Mouse (Mus musculus) midbrain, embryonic 11.5 days (tissue): Measurements from ENCODE around the gene Zfp365. TPM values are rescaled to one million over a fixed set of nuclear protein-coding genes. Genes with fewer than 3 reads are reported as not detected.

Experiments
- ATAC-seq: fragments of 200-750 bp; cut with Nextera tagmentation; 2 replicates; pipeline ENCODE4 v1.8.0; 2017; ENCODE audit warnings: moderate TSS enrichment, moderate library complexity; ENCODE audit not compliant: low FRiP score
- DNase-seq: peaks from one replicate; pipeline ENCODE4 v3.0.0; 2015; ENCODE audit warnings: low spot score; ENCODE audit errors: missing footprints
- H3K27ac ChIP-seq: fragments of 300-500 bp; sonication (generic); 2 replicates; pipeline ENCODE4 v1.5.1; 2014; ENCODE audit warnings: low read depth, low read length
- H3K27me3 ChIP-seq: fragments of 300-500 bp; sonication (generic); 2 replicates; pipeline ENCODE4 v1.6.1; 2014; ENCODE audit warnings: mild to moderate bottlenecking, low read length, moderate library complexity, mixed read lengths; ENCODE audit not compliant: control insufficient read depth, insufficient read depth
- H3K36me3 ChIP-seq: fragments of 300-500 bp; sonication (generic); 2 replicates; pipeline ENCODE4 v1.6.1; 2014; ENCODE audit warnings: mild to moderate bottlenecking, low read length, moderate library complexity, mixed read lengths; ENCODE audit not compliant: control insufficient read depth, insufficient read depth
- H3K4me1 ChIP-seq: fragments of 300-500 bp; sonication (generic); 2 replicates; pipeline ENCODE4 v1.6.1; 2014; ENCODE audit warnings: low read length; ENCODE audit not compliant: control insufficient read depth, insufficient read depth
- H3K4me2 ChIP-seq: fragments of 300-500 bp; sonication (generic); 2 replicates; pipeline ENCODE4 v1.6.1; 2014; ENCODE audit warnings: mild to moderate bottlenecking, moderate library complexity
- H3K4me3 ChIP-seq: fragments of 300-500 bp; sonication (generic); 2 replicates; pipeline ENCODE4 v1.5.1; 2014; ENCODE audit warnings: low read depth, low read length
- H3K9ac ChIP-seq: fragments of 300-500 bp; sonication (generic); 2 replicates; pipeline ENCODE4 v1.6.1; 2014; ENCODE audit warnings: low read length
- H3K9me3 ChIP-seq: fragments of 300-500 bp; sonication (generic); 2 replicates; pipeline ENCODE4 v1.6.1; 2016; ENCODE audit warnings: low read length; ENCODE audit not compliant: control insufficient read depth
- WGBS: fragments of 180-500 bp; shearing (Covaris S2); extraction: QIAGEN DNeasy Blood & Tissue Kit; methylation state at CpG from one replicate; pipeline ENCODE4 v1.1.7; 2014; 5-methylcytosine and 5-hydroxymethylcytosine counted together
- polyA plus RNA-seq: library from polyadenylated mRNA; unstranded; fragments of >200 nt; fragmentation: Nextera tagmentation; extraction: Ambion mirVana; gene quantifications from 2 replicates; pipeline ENCODE4 v1.2.1, GENCODE M21; 2014

The Zfp365 gene
- polyA plus RNA-seq: 1.8 and 2.1 TPM in 2 replicates

- WGBS: 0% methylated on average over 43 of the region's 43 CpGs
- peak within 1 kb of the TSS; percentile 68 for H3K4me2 ChIP-seq
- H3K4me3 ChIP-seq: peak within 1 kb of the TSS; percentile 45
- H3K27me3 ChIP-seq: peaks cover 36% of the 10 kb centered on the region
- H3K9me3 ChIP-seq: peaks cover 2% of the 10 kb centered on the region; the same call in 1 of the 2 replicates
- H3K9ac ChIP-seq: peak within 1 kb of the TSS; percentile 50
- ATAC-seq (peak; percentile 93), DNase-seq (peak; percentile 92)
- H3K4me1 ChIP-seq: no peaks in the 10 kb centered on the region; the same call in 1 of the 2 replicates
- no peak within 1 kb of the TSS for H3K27ac ChIP-seq
- no peaks in the 10 kb centered on the region for H3K36me3 ChIP-seq
Observed at GRCm38 (mm10) chr10:67912337-67912776, at the start of gene Zfp365. Zfp365 (minus strand) TSS chr10:67912662.

GRCm38 (mm10) chr10:67959982-67960381 is 47.5 kb upstream of the Zfp365 start:
- no peaks in the 10 kb centered on the region for H3K36me3 ChIP-seq
- no peak overlapping the region for H3K4me2 ChIP-seq
- peaks cover 12% of the 10 kb centered on the region for H3K4me1 ChIP-seq
- no peak overlapping the region for H3K4me3 ChIP-seq
- no peaks in the 10 kb centered on the region for H3K27me3 ChIP-seq
- 87% methylated on average over 3 of the region's 3 CpGs for whole genome bisulfite sequencing
- no peak overlapping the region for H3K9ac ChIP-seq
- H3K27ac ChIP-seq: no peak overlapping the region
- H3K9me3 ChIP-seq: no peaks in the 10 kb centered on the region
- ATAC-seq (no peak), DNase-seq (no peak)

DNA sequence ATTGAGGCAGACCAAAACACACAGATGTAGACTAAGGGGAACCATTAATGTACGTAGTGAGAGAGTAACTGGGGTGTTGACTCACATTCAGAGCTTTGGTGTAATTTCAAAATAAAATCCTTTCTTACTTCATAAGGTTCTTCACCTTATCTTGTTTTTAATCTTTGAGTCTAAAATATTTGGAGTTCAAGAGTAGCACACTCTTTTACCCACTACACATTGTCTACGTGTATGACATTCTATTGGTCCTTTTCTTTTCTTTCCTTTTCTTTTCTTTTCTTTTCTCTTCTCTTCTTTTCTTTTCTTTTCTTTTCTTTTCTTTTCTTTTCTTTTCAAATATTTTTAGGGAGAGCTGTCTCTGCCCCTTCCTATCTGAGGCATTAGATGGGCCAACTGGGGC is 43.5 kb upstream of the Zfp365 start:
- no peak overlapping the region for H3K27ac ChIP-seq
- ATAC-seq: no peak
- WGBS: 95% methylated on average over 2 of the region's 2 CpGs

DNA sequence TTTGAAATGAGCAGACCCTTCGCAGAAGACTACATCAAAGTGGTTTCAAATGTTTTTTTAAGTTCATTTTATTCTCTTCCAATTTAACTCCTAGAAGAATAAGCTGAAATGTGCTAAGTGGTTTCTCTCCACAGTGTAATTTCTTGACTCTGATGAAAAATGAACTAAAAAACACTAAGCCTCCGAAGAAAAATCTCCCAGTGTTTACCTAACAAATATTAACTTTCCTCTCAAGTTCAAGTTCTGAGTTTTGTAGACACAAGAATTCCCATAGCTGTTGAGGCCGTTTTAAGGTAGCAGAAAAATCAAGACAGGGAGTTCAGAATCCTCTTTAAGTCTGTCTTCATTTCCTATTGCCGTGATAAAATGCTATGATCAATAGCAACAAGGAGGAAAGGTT is 39.2 kb upstream of the Zfp365 start:
- no peak for DNase-seq
- no peaks in the 10 kb centered on the region for H3K27me3 ChIP-seq
- WGBS: 88% methylated on average over 4 of the region's 4 CpGs
- no peak overlapping the region for H3K9ac ChIP-seq
- H3K9me3 ChIP-seq: no peaks in the 10 kb centered on the region
- H3K4me1 ChIP-seq: no peaks in the 10 kb centered on the region
- H3K4me2 ChIP-seq: no peak overlapping the region
- no peaks in the 10 kb centered on the region for H3K36me3 ChIP-seq
- ATAC-seq: no peak
- no peak overlapping the region for H3K4me3 ChIP-seq
- H3K27ac ChIP-seq: no peak overlapping the region

More for the DNA sequence above, 43.5 kb upstream of the Zfp365 start:
- H3K4me2 ChIP-seq: no peak overlapping the region
- no peak for DNase-seq
- no peaks in the 10 kb centered on the region for H3K27me3 ChIP-seq
- no peaks in the 10 kb centered on the region for H3K4me1 ChIP-seq
- H3K4me3 ChIP-seq: no peak overlapping the region
- H3K9me3 ChIP-seq: no peaks in the 10 kb centered on the region
- H3K9ac ChIP-seq: no peak overlapping the region
- no peaks in the 10 kb centered on the region for H3K36me3 ChIP-seq

GRCm38 (mm10) chr10:67950059-67950748 is 37.7 kb upstream of the Zfp365 start:
- Histone ChIP-seq H3K4me2 (no peak overlapping the region), H3K4me3 (no peak overlapping the region), H3K36me3 (no peaks in the 10 kb centered on the region), H3K9me3 (no peaks in the 10 kb centered on the region; the same call in 1 of the 2 replicates), H3K27me3 (no peaks in the 10 kb centered on the region), H3K9ac (no peak overlapping the region), H3K4me1 (no peaks in the 10 kb centered on the region), H3K27ac (no peak overlapping the region)
- no peak for ATAC-seq
- no peak for DNase-seq
- WGBS: 89% methylated on average over 8 of the region's 8 CpGs

- DNase-seq (no peak), ATAC-seq (no peak)
- WGBS: 71% methylated on average over 4 of the region's 4 CpGs
Observed at GRCm38 (mm10) chr10:67943513-67943912, 31.1 kb upstream of the Zfp365 start.

GRCm38 (mm10) chr10:67939546-67939945 is 27.1 kb upstream of the Zfp365 start:
- WGBS: 80% methylated on average over 12 of the region's 12 CpGs
- Histone ChIP-seq H3K27me3 (no peaks in the 10 kb centered on the region), H3K9me3 (no peaks in the 10 kb centered on the region), H3K4me1 (no peaks in the 10 kb centered on the region), H3K4me2 (no peak overlapping the region), H3K4me3 (no peak overlapping the region), H3K9ac (no peak overlapping the region), H3K27ac (no peak overlapping the region), H3K36me3 (no peaks in the 10 kb centered on the region)
- ATAC-seq (no peak), DNase-seq (no peak)

More at GRCm38 (mm10) chr10:67943513-67943912, 31.1 kb upstream of the Zfp365 start:
- Histone ChIP-seq H3K27me3 (no peaks in the 10 kb centered on the region), H3K4me1 (no peaks in the 10 kb centered on the region), H3K9ac (no peak overlapping the region), H3K36me3 (no peaks in the 10 kb centered on the region), H3K4me3 (no peak overlapping the region), H3K27ac (no peak overlapping the region), H3K9me3 (no peaks in the 10 kb centered on the region; the same call in 1 of the 2 replicates), H3K4me2 (no peak overlapping the region)

DNA sequence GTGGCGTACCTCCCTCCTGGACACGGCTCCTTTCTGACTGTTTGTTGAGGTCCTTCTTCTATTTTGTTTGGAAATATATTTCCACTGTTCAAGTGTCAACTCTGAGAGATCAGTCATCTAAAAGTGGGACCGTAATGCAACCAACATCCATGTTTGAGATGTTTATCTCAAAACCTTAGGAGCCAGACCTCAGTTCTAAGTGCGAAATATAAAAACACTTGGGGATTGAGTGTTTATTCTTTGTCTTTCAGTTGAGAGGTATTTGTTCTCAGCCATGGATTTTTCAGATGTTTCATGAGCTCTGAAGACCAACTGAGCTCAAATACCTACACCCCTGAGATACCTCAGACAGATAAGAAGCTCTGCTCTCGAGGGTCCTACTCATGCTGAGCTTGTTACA is 25.3 kb upstream of the Zfp365 start:
- H3K4me1 ChIP-seq: no peaks in the 10 kb centered on the region
- DNase-seq (no peak), ATAC-seq (no peak)
- H3K4me3 ChIP-seq: no peak overlapping the region
- 86% methylated on average over 5 of the region's 5 CpGs for WGBS
- H3K4me2 ChIP-seq: no peak overlapping the region
- no peaks in the 10 kb centered on the region for H3K27me3 ChIP-seq
- H3K27ac ChIP-seq: no peak overlapping the region
- H3K9ac ChIP-seq: no peak overlapping the region
- no peaks in the 10 kb centered on the region for H3K9me3 ChIP-seq
- H3K36me3 ChIP-seq: no peaks in the 10 kb centered on the region

- H3K9me3 ChIP-seq: no peaks in the 10 kb centered on the region
- H3K4me1 ChIP-seq: no peaks in the 10 kb centered on the region
- H3K4me3 ChIP-seq: no peak overlapping the region
- ATAC-seq (no peak), DNase-seq (no peak)
- H3K9ac ChIP-seq: no peak overlapping the region
- no peaks in the 10 kb centered on the region for H3K36me3 ChIP-seq
- no peaks in the 10 kb centered on the region for H3K27me3 ChIP-seq
- H3K4me2 ChIP-seq: no peak overlapping the region
- no peak overlapping the region for H3K27ac ChIP-seq
- WGBS: 71% methylated on average over 4 of the region's 4 CpGs
Observed at GRCm38 (mm10) chr10:67936944-67937343, 24.5 kb upstream of the Zfp365 start.
